Mouse (Mus musculus) forebrain, embryonic 11.5 days (tissue): Measurements from ENCODE around the gene Cd302. TPM values are rescaled to one million over a fixed set of nuclear protein-coding genes. Genes with fewer than 3 reads are reported as not detected.

Experiments used
- ATAC-seq: fragments of 200-750 bp; cut with Nextera tagmentation; replicated peaks from 2 replicates; pipeline ENCODE4 v1.8.0; 2017; ENCODE audit warnings: moderate TSS enrichment; ENCODE audit not compliant: low FRiP score
- DNase-seq: peaks from one replicate; pipeline ENCODE4 v3.0.0-alpha.2; 2017; ENCODE audit warnings: low spot score
- H3K27ac ChIP-seq: fragments of 300-500 bp; sonication (generic); 2 replicates; pipeline ENCODE4 v1.5.1; 2014; ENCODE audit warnings: low read depth, low read length
- H3K27me3 ChIP-seq: fragments of 300-500 bp; sonication (generic); 2 replicates; pipeline ENCODE4 v1.6.1; 2014; ENCODE audit warnings: mild to moderate bottlenecking, low read length, mixed read lengths; ENCODE audit not compliant: control insufficient read depth, insufficient read depth
- H3K36me3 ChIP-seq: fragments of 300-500 bp; sonication (generic); 2 replicates; pipeline ENCODE4 v1.6.1; 2014; ENCODE audit warnings: mild to moderate bottlenecking, low read length, moderate library complexity, mixed read lengths; ENCODE audit not compliant: control insufficient read depth, insufficient read depth
- H3K4me1 ChIP-seq: fragments of 300-500 bp; sonication (generic); replicated peaks from 2 replicates; pipeline ENCODE4 v1.6.1; 2014; ENCODE audit warnings: low read length, mixed read lengths; ENCODE audit not compliant: control insufficient read depth, insufficient read depth
- H3K4me2 ChIP-seq: fragments of 300-500 bp; sonication (generic); 2 replicates; pipeline ENCODE4 v1.6.1; 2014; ENCODE audit warnings: low read depth, mild to moderate bottlenecking, low read length, moderate library complexity, mixed read lengths; ENCODE audit not compliant: severe bottlenecking
- H3K4me3 ChIP-seq: fragments of 300-500 bp; sonication (generic); 2 replicates; pipeline ENCODE4 v1.5.1; 2014; ENCODE audit warnings: low read depth, low read length
- H3K9ac ChIP-seq: fragments of 300-500 bp; sonication (generic); 2 replicates; pipeline ENCODE4 v1.6.1; 2014; ENCODE audit warnings: low read length
- H3K9me3 ChIP-seq: fragments of 300-500 bp; sonication (generic); 2 replicates; pipeline ENCODE4 v1.6.1; 2016; ENCODE audit warnings: low read length, mixed read lengths; ENCODE audit not compliant: control insufficient read depth
- WGBS: fragments of 180-500 bp; shearing (Covaris S2); extraction: QIAGEN DNeasy Blood & Tissue Kit; methylation state at CpG from one replicate; pipeline ENCODE4 v1.1.7; 2014; 5-methylcytosine and 5-hydroxymethylcytosine counted together
- polyA plus RNA-seq: library from polyadenylated mRNA; unstranded; fragments of >200 nt; fragmentation: Nextera tagmentation; extraction: Ambion mirVana; gene quantifications from 2 replicates; pipeline ENCODE4 v1.2.1, GENCODE M21; 2014

Gene Cd302
- polyA plus RNA-seq, 1 experiment from 2014 or later: 11.4 TPM

DNA sequence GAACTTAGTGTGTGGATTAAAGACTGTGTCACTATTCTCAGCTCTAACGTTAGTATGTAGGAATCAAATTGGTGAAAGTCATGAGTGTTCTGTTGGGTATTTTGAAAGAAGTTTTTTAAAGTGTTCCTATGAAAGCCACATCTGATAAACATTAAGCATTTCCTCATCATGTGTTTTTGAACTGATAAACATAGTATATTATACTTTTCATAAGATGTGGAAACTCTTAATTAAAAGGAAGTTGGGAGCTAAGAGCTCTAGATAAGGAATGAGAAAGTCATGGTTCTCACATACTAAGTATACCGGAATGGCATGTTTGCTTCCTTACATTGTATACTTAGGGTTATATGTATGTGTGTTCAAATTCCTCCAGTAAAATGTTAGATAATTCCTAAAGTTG is 53.9 kb downstream of the Cd302 start:
- peaks cover 5% of the 10 kb centered on the region for H3K36me3 ChIP-seq
- DNase-seq (no peak), ATAC-seq (no peak)
- no peak overlapping the region for H3K9ac ChIP-seq
- no peaks in the 10 kb centered on the region for H3K27me3 ChIP-seq
- H3K4me3 ChIP-seq: no peak overlapping the region
- H3K27ac ChIP-seq: no peak overlapping the region
- no peak overlapping the region for H3K4me2 ChIP-seq
- no peaks in the 10 kb centered on the region for H3K9me3 ChIP-seq
- WGBS: 95% methylated on average over 2 of the region's 2 CpGs
- H3K4me1 ChIP-seq: no peaks in the 10 kb centered on the region

DNA sequence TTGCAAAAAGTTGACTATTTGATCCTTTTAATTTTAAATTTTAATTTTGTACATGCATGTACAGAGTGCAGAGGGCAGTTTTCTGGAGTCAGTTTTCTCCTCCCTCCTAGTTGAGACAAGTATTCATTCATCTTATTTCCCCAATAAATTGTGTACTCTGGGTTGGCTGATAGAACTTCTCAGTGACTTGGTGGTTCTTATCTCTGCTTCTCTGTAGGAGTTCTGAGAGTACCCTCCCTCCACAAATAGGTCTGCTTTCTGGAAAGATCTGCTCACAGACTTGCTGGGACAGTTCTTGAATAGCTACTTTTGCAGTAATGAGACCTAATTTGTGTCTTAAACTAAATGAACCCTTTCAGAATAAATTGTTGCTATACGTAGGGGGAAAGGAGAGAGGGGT is 55.8 kb downstream of the Cd302 start:
- DNase-seq: no peak
- Histone ChIP-seq H3K36me3 (no peaks in the 10 kb centered on the region; the same call in 1 of the 2 replicates), H3K4me3 (no peak overlapping the region), H3K9ac (no peak overlapping the region), H3K27ac (no peak overlapping the region), H3K27me3 (no peaks in the 10 kb centered on the region), H3K4me2 (no peak overlapping the region), H3K4me1 (no peaks in the 10 kb centered on the region), H3K9me3 (no peaks in the 10 kb centered on the region)
- 75% methylated on average over 1 of the region's 1 CpGs for WGBS
- ATAC-seq: no peak

DNA sequence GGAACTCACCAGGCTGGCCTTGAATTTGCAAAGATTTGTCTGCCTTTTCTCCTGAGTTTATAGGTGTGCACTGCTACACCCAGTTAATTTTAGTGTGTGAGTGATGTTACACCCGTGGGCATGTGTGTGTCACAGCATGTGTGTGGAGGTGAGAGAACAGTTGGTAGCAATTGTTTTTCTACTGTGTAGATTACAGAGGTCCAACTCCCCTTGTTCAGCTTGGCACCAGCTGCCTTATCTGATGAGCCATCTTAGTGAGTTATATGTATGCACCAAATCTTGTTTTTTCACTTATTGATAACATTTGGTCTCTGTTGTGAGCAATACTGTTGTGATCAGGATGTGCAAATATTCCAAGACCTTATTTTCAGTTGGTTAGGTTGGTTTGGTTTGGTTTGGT is 60.8 kb downstream of the Cd302 start:
- 79% methylated on average over 1 of the region's 1 CpGs for WGBS
- no peak for ATAC-seq
- no peak overlapping the region for H3K4me3 ChIP-seq
- no peaks in the 10 kb centered on the region for H3K4me1 ChIP-seq
- no peaks in the 10 kb centered on the region for H3K27me3 ChIP-seq
- no peaks in the 10 kb centered on the region for H3K36me3 ChIP-seq
- DNase-seq: no peak
- H3K9ac ChIP-seq: no peak overlapping the region
- no peak overlapping the region for H3K27ac ChIP-seq
- no peaks in the 10 kb centered on the region for H3K9me3 ChIP-seq
- H3K4me2 ChIP-seq: no peak overlapping the region

DNA sequence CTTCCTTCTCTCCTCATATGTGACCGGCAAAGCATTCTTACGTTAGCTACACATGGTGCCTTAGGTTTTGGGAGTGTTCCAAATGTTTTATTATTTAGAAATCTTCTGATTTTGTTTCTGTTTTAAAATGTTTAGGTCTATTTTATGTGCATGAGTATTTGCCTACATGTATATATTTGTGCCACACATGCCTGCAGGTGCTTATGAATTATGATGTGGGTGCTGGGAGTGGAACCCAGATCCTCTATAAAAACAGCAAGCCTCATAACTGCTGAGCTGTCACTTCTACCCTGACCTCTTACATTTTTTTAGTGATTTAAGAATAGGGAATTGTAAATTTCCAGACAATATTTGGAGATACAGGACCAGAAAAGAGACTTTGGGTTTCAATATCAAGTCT is 62.3 kb downstream of the Cd302 start:
- ATAC-seq (no peak), DNase-seq (no peak)
- Histone ChIP-seq H3K4me2 (no peak overlapping the region), H3K9me3 (no peaks in the 10 kb centered on the region), H3K4me3 (no peak overlapping the region), H3K4me1 (no peaks in the 10 kb centered on the region), H3K9ac (no peak overlapping the region), H3K36me3 (no peaks in the 10 kb centered on the region), H3K27ac (no peak overlapping the region), H3K27me3 (no peaks in the 10 kb centered on the region)
- 100% methylated on average over 2 of the region's 2 CpGs for WGBS

DNA sequence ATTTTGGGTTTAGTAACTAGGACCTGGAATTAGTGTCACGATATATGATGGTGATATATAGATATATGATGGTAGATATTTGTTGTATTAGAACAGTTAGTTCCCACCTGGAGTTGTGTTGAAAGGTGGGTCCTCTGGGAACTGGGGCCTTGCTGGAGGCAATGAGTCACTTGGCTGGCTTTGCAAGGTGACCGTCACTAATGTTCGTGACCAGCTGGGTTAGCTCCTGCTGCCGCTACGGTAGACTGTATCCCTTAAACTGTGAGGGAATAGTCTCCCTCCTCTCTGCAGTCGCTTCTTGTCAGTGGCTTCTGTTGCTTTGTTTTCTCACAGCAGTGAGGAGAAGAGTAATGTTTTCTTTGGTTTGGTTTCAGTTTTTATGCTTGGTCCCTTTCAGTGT is 63.1 kb downstream of the Cd302 start:
- Histone ChIP-seq H3K4me1 (no peaks in the 10 kb centered on the region), H3K4me3 (no peak overlapping the region), H3K9ac (no peak overlapping the region), H3K27me3 (no peaks in the 10 kb centered on the region), H3K36me3 (no peaks in the 10 kb centered on the region), H3K9me3 (no peaks in the 10 kb centered on the region), H3K4me2 (no peak overlapping the region), H3K27ac (no peak overlapping the region)
- WGBS: 77% methylated on average over 6 of the region's 6 CpGs
- ATAC-seq: no peak
- no peak for DNase-seq

DNA sequence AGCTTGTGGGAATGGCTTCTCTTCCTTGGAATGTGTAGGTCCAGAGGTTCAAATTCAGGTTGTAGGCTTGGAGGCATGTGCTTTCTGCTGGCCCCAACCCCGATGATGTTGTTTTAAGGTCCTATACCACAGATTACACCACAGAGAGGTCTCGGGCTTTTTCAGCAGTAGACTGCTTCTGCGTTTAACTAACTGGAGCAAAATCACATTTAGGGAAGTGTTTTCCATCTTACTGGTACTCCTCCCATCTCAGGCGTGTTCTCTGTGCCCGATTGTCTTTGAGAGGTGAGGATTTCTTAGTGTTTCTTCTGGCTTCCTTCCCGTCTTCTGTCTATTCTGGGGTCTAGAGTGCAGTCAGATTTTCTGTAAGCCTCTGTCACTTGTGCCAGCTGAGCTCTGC is 66.7 kb downstream of the Cd302 start:
- Histone ChIP-seq H3K4me3 (no peak overlapping the region), H3K36me3 (peaks cover 3% of the 10 kb centered on the region; the same call in 1 of the 2 replicates), H3K9me3 (no peaks in the 10 kb centered on the region), H3K27ac (no peak overlapping the region), H3K27me3 (no peaks in the 10 kb centered on the region), H3K9ac (no peak overlapping the region), H3K4me1 (no peaks in the 10 kb centered on the region), H3K4me2 (no peak overlapping the region)
- whole genome bisulfite sequencing: 89% methylated on average over 6 of the region's 6 CpGs
- ATAC-seq (no peak), DNase-seq (no peak)

DNA sequence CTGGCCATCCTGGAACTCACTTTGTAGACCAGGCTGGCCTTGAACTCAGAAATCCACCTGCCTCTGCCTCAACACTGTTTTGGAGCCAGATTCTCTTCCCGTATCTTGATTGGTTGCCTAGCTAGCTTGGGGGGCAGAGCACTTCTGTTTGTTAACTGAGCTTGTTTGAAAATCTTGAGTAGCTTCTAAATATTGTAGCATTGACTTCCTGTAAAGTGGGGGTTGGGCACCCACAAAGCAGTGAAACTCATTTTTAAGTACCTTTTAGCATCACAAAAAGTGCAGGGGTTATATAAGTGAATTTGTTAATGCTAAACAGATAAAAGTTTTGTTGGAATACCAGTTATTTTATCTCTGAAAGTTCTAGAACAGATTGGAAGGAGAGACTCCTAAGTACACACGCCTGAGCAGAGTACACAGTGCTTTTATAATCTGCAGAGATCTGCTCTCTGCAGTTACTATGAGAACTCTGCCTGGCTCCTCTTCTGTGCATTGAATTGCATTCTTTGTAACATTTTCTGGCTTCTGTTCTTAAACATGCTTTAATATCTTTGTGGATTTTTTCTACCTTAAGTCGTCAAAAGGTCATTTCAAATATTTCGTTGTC is 67.6 kb downstream of the Cd302 start:
- Histone ChIP-seq H3K36me3 (peaks cover 3% of the 10 kb centered on the region; the same call in 1 of the 2 replicates), H3K4me2 (no peak overlapping the region), H3K9ac (no peak overlapping the region), H3K4me1 (no peaks in the 10 kb centered on the region; the same call in 1 of the 2 replicates), H3K27ac (no peak overlapping the region), H3K27me3 (no peaks in the 10 kb centered on the region), H3K9me3 (no peaks in the 10 kb centered on the region), H3K4me3 (no peak overlapping the region)
- no peak for ATAC-seq
- no peak for DNase-seq
- 95% methylated on average over 4 of the region's 4 CpGs for WGBS

DNA sequence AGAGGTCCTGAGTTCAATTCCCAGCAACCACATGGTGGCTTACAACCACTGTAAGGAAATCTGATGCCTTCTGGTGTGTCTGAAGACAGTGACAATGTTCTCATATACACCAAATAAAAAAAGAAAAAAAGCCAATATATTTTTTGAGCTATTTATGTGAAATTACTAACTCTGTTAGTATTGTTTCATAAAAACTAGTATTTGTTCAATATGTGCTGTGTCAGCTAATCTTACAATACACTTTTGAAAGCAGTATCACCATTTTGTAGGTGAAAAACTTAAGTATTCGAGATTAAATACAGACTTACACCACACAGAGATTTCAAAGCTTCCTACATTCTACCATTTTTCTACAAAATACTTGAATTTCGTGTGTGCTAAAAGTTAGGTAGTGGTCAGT is 69.6 kb downstream of the Cd302 start:
- Histone ChIP-seq H3K27ac (no peak overlapping the region), H3K4me3 (no peak overlapping the region), H3K4me1 (no peaks in the 10 kb centered on the region; the same call in 1 of the 2 replicates), H3K9ac (no peak overlapping the region), H3K27me3 (no peaks in the 10 kb centered on the region), H3K4me2 (no peak overlapping the region), H3K9me3 (no peaks in the 10 kb centered on the region), H3K36me3 (peaks cover 3% of the 10 kb centered on the region; the same call in 1 of the 2 replicates)
- WGBS: 96% methylated on average over 2 of the region's 2 CpGs
- ATAC-seq (no peak), DNase-seq (no peak)

DNA sequence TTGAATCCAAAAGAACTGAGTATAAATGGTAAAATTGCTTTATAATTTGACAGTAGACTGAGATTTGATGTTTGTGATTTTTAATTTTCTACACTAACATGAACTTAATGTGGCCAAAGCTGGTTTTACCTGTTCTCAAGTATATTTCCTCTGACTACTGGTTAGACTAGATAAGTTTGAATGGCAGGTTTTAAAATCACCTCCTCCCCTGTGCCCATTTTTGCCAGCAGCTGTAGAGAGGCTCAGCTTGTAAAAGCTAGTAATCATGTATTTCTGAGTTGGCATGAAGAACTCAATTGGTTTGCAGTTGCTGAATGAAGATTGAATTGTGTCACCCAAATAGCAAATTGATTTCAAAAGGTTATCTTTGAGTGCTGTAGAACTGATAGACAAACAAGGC is 71.8 kb downstream of the Cd302 start:
- no peak overlapping the region for H3K4me3 ChIP-seq
- H3K27me3 ChIP-seq: no peaks in the 10 kb centered on the region
- DNase-seq: no peak
- H3K9me3 ChIP-seq: no peaks in the 10 kb centered on the region
- no peak overlapping the region for H3K9ac ChIP-seq
- H3K36me3 ChIP-seq: peaks cover 3% of the 10 kb centered on the region; the same call in 1 of the 2 replicates
- no peak for ATAC-seq
- H3K4me1 ChIP-seq: no peaks in the 10 kb centered on the region; the same call in 1 of the 2 replicates
- no peak overlapping the region for H3K27ac ChIP-seq
- H3K4me2 ChIP-seq: no peak overlapping the region
